Mouse (Mus musculus) kidney, embryonic 15.5 days (tissue): ENCODE results near the gene Aaed1. TPM values are rescaled to one million over a fixed set of nuclear protein-coding genes. Genes with fewer than 3 reads are reported as not detected.

Experiments used
- ATAC-seq: fragments of 200-750 bp; cut with Nextera tagmentation; replicated peaks from 2 replicates; pipeline ENCODE4 v1.8.0; 2017; ENCODE audit warnings: moderate TSS enrichment; ENCODE audit not compliant: low FRiP score
- H3K27ac ChIP-seq: fragments of 300-500 bp; sonication (generic); 2 replicates; pipeline ENCODE4 v1.5.1; 2015; ENCODE audit warnings: mild to moderate bottlenecking, inconsistent platforms
- H3K27me3 ChIP-seq: fragments of 300-500 bp; sonication (generic); 2 replicates; pipeline ENCODE4 v1.6.1; 2015; ENCODE audit warnings: inconsistent platforms
- H3K36me3 ChIP-seq: fragments of 300-500 bp; sonication (generic); 2 replicates; pipeline ENCODE4 v1.6.1; 2015; ENCODE audit warnings: inconsistent platforms
- H3K4me1 ChIP-seq: fragments of 300-500 bp; sonication (generic); 2 replicates; pipeline ENCODE4 v1.6.1; 2015; ENCODE audit warnings: inconsistent platforms
- H3K4me2 ChIP-seq: fragments of 300-500 bp; sonication (generic); 2 replicates; pipeline ENCODE4 v1.6.1; 2015; ENCODE audit warnings: moderate library complexity, mild to moderate bottlenecking, inconsistent platforms
- H3K4me3 ChIP-seq: fragments of 300-500 bp; sonication (generic); replicated peaks from 2 replicates; pipeline ENCODE4 v1.5.1; 2015; ENCODE audit warnings: mild to moderate bottlenecking, inconsistent platforms
- H3K9ac ChIP-seq: fragments of 300-500 bp; sonication (generic); 2 replicates; pipeline ENCODE4 v1.6.1; 2015; ENCODE audit warnings: mild to moderate bottlenecking, inconsistent platforms
- H3K9me3 ChIP-seq: fragments of 300-500 bp; sonication (generic); replicated peaks from 2 replicates; pipeline ENCODE4 v1.6.1; 2016; ENCODE audit warnings: inconsistent platforms
- WGBS: fragments of 180-500 bp; shearing (Covaris S2); methylation state at CpG from one replicate; pipeline ENCODE4 v1.1.7; 2015; ENCODE audit warnings: mixed read lengths; 5-methylcytosine and 5-hydroxymethylcytosine counted together
- polyA plus RNA-seq: library from polyadenylated mRNA; unstranded; fragments of >200 nt; fragmentation: Nextera tagmentation; extraction: Ambion mirVana; gene quantifications from 2 replicates; pipeline ENCODE4 v1.2.1, GENCODE M21; 2015

Aaed1 gene
- polyA plus RNA-seq, 1 experiment from 2014 or later, result 58.1 TPM

DNA sequence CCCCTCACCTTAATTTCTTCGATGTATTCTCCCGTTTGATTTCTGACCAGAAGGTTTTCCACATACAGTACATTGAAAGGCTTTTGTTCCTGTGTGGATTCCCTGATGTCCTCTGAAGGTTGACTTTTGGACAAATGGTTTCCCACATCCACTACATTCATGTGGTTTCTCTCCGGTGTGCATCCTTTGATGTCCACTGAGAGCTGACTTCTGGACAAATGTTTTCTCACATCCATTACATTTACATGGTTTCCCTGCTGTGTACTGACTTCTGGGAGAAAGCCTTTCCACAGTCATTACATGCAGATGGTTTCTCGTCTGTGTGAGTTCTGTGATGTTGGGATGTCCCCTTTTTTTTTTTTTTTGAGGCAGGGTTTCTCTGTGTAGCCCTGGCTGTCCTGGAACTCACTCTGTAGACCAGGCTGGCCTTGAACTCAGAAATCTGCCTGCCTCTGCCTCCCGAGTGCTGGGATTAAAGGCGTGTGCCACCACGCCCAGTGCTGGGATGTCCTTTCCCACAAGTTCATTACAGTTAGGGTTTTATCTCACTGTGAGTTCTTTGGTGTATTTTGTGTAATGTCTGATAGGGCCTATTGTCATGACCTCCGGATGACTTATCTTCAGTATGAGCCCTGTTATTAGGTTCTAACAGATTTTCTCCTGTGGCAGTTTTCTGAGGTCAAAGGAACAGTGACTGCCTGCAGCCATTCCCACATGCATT, 10.2 kb upstream of the Aaed1 start:
- Histone ChIP-seq H3K9ac (no peak overlapping the region), H3K36me3 (no peaks in the 10 kb centered on the region), H3K4me1 (no peaks in the 10 kb centered on the region), H3K4me3 (no peak overlapping the region), H3K9me3 (no peaks in the 10 kb centered on the region), H3K4me2 (no peak overlapping the region), H3K27ac (no peak overlapping the region), H3K27me3 (no peaks in the 10 kb centered on the region)
- 76% methylated on average over 8 of the region's 8 CpGs for WGBS
- ATAC-seq, result no peak

- Histone ChIP-seq H3K27ac (no peak overlapping the region), H3K4me3 (no peak overlapping the region), H3K4me2 (no peak overlapping the region), H3K4me1 (0 out of 2 replicates have a peak, but pooled peaks cover 2% of the 10 kb centered on the region), H3K36me3 (no peaks in the 10 kb centered on the region), H3K9ac (no peak overlapping the region), H3K27me3 (no peaks in the 10 kb centered on the region), H3K9me3 (no peaks in the 10 kb centered on the region)
- ATAC-seq, result no peak
- 78% methylated on average over 8 of the region's 8 CpGs for WGBS
Measured at GRCm38 (mm10) chr13:64320334-64320733, 7.8 kb upstream of the Aaed1 start.

GRCm38 (mm10) chr13:64319782-64320181, 7.3 kb upstream of the Aaed1 start:
- ATAC-seq, result no peak
- H3K4me1 ChIP-seq, result 0 out of 2 replicates have a peak, but pooled peaks cover 2% of the 10 kb centered on the region
- H3K9me3 ChIP-seq, result no peaks in the 10 kb centered on the region
- no peak overlapping the region for H3K4me2 ChIP-seq
- no peak overlapping the region for H3K9ac ChIP-seq
- H3K27ac ChIP-seq, result no peak overlapping the region
- H3K36me3 ChIP-seq, result no peaks in the 10 kb centered on the region
- no peaks in the 10 kb centered on the region for H3K27me3 ChIP-seq
- no peak overlapping the region for H3K4me3 ChIP-seq

DNA sequence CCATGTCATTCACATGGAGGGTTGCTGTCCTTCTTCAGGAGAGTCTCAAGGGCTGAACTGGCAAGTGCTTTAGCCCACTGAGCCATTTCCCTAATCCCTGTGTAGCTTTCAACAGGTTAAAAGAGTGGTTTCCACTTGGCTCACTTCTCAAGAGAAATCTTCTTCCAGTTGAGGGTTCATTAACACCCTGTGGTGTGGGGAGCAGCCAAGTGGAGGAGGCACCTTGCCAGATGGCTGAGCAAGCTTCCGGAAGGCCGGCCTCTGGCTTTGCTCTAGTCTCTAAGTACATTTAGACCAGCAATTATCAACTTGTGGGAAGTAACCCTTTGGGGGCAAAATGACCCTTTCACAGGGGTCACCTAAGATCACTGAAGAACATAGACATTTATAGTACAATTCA, 5.8 kb upstream of the Aaed1 start:
- Histone ChIP-seq H3K4me2 (no peak overlapping the region), H3K36me3 (no peaks in the 10 kb centered on the region), H3K27ac (no peak overlapping the region), H3K9ac (no peak overlapping the region), H3K27me3 (no peaks in the 10 kb centered on the region), H3K9me3 (no peaks in the 10 kb centered on the region), H3K4me3 (no peak overlapping the region), H3K4me1 (0 out of 2 replicates have a peak, but pooled peaks cover 2% of the 10 kb centered on the region)
- no peak for ATAC-seq
- WGBS, result 48% methylated on average over 2 of the region's 2 CpGs

- Histone ChIP-seq H3K27ac (no peak overlapping the region), H3K4me1 (peaks cover 18% of the 10 kb centered on the region), H3K9ac (no peak overlapping the region), H3K9me3 (no peaks in the 10 kb centered on the region), H3K4me2 (no peak overlapping the region), H3K27me3 (no peaks in the 10 kb centered on the region), H3K36me3 (no peaks in the 10 kb centered on the region), H3K4me3 (no peak overlapping the region)
- WGBS, result 2% methylated on average over 3 of the region's 3 CpGs
- no peak for ATAC-seq
Measured at GRCm38 (mm10) chr13:64315483-64316050, 3.1 kb upstream of the Aaed1 start.

GRCm38 (mm10) chr13:64314041-64314440, 1.5 kb upstream of the Aaed1 start:
- 69% methylated on average over 3 of the region's 3 CpGs for WGBS
- peaks cover 25% of the 10 kb centered on the region for H3K4me1 ChIP-seq
- H3K9me3 ChIP-seq, result no peaks in the 10 kb centered on the region

DNA sequence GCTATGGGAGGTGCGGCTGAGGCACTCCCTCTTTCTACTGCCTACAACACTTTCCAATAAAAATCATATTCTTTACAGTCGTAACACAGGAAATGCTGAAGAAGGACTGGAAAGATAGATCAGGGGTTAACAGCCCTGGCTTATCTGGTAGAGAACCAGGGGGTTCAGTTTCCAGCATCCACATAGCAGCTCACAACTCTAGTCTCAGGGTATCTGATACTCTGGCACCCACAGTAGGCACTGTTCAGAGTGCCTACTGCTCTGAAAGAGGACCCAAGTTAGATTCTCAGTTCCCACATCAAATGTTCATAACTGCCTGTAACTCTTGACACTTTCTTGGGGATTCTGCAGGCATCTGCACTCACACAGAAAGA, 393 bp upstream of the Aaed1 start:
- H3K4me1 ChIP-seq, result peaks cover 25% of the 10 kb centered on the region
- no peaks in the 10 kb centered on the region for H3K9me3 ChIP-seq
- 0% methylated on average over 2 of the region's 2 CpGs for WGBS
- no peaks in the 10 kb centered on the region for H3K27me3 ChIP-seq
- H3K4me3 ChIP-seq, result peak overlapping the region; percentile 79
- peaks cover 5% of the 10 kb centered on the region for H3K36me3 ChIP-seq
- peak; percentile 61 for ATAC-seq
- peak overlapping the region; percentile 65 for H3K4me2 ChIP-seq
- H3K27ac ChIP-seq, result peak overlapping the region; percentile 97
- 0 out of 2 replicates have a peak overlapping the region, but pooled peaks have one; percentile 23 for H3K9ac ChIP-seq

More at GRCm38 (mm10) chr13:64314041-64314440, 1.5 kb upstream of the Aaed1 start:
- H3K9ac ChIP-seq, result no peak overlapping the region
- H3K27me3 ChIP-seq, result no peaks in the 10 kb centered on the region
- no peak overlapping the region for H3K4me3 ChIP-seq
- no peaks in the 10 kb centered on the region for H3K36me3 ChIP-seq
- ATAC-seq, result no peak
- H3K4me2 ChIP-seq, result no peak overlapping the region
- H3K27ac ChIP-seq, result no peak overlapping the region

DNA sequence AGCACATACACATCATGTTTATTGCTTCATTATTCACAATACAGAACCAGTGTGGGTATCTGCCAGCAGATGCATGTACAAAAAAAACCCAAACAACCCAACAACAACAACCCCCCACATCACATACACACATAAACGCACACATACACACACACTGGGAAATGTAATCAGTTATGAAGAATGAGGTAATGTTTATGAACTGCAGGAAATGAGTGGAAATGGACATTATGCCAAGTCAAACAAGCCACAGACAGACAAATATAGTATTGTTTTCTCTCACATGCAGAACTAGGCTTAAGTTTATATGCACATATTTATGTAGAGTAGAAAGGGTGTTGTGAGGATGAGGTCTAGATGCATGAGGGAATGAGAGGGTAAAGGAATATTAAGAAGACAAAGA, 1.2 kb downstream of the Aaed1 start:
- peak overlapping the region; percentile 18; the same call in 1 of the 2 replicates for H3K27ac ChIP-seq
- ATAC-seq, result no peak
- H3K9me3 ChIP-seq, result no peaks in the 10 kb centered on the region
- no peaks in the 10 kb centered on the region for H3K27me3 ChIP-seq
- H3K4me1 ChIP-seq, result peaks cover 31% of the 10 kb centered on the region
- H3K36me3 ChIP-seq, result peaks cover 15% of the 10 kb centered on the region
- H3K4me3 ChIP-seq, result peak overlapping the region; percentile 79
- WGBS, result 43% methylated on average over 1 of the region's 1 CpGs
- H3K9ac ChIP-seq, result no peak overlapping the region
- H3K4me2 ChIP-seq, result peak overlapping the region; percentile 65

DNA sequence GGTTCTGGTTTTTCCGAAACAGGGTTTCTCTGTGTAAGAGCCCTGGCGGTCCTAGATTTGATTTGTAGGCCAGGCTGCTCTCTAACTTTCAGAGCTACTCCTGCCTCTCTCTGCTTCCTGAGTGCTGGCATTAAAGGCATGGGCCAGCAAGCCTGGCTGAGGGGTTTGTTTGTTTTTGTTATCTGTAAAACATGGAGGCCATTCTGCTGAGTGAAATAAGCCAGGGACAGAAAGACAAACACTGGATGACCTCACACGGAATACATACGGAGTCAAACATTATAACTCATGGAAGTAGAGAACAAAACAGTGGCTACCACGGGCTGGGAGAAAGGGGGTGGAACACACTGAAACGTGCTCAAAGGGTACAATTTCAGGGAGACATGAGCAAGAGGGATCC, 1.9 kb downstream of the Aaed1 start:
- Histone ChIP-seq H3K9ac (no peak overlapping the region), H3K4me1 (peaks cover 29% of the 10 kb centered on the region), H3K9me3 (no peaks in the 10 kb centered on the region), H3K27me3 (no peaks in the 10 kb centered on the region), H3K4me3 (no peak overlapping the region), H3K36me3 (peaks cover 15% of the 10 kb centered on the region), H3K27ac (no peak overlapping the region), H3K4me2 (0 out of 2 replicates have a peak overlapping the region, but pooled peaks have one; percentile 65)
- ATAC-seq, result no peak
- WGBS, result 59% methylated on average over 6 of the region's 6 CpGs

DNA sequence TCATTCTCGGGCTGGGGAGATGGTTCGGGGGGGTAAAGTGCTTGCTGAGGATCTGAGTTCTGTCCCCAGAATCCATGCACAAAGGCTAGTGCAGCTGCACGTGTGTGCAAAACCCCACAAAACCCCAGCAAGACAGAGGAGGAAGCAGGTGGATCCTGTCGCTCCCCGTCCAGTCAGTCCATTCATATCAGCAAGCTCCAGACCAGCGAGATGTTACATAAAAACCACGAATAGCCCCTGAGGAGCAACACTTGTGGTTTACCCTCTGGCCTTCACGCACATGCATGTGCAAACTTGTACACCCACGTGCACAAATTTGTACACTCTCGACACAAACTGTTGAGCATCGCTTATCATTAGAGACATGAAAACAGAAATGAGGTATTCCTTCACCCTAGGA, 2.7 kb downstream of the Aaed1 start:
- H3K9ac ChIP-seq, result no peak overlapping the region
- 0 out of 2 replicates have a peak overlapping the region, but pooled peaks have one; percentile 1 for H3K27ac ChIP-seq
- no peak for ATAC-seq
- H3K27me3 ChIP-seq, result no peaks in the 10 kb centered on the region
- no peak overlapping the region for H3K4me2 ChIP-seq
- WGBS, result 75% methylated on average over 11 of the region's 11 CpGs
- H3K4me1 ChIP-seq, result peaks cover 28% of the 10 kb centered on the region
- H3K4me3 ChIP-seq, result no peak overlapping the region
- H3K9me3 ChIP-seq, result no peaks in the 10 kb centered on the region
- peaks cover 21% of the 10 kb centered on the region for H3K36me3 ChIP-seq

DNA sequence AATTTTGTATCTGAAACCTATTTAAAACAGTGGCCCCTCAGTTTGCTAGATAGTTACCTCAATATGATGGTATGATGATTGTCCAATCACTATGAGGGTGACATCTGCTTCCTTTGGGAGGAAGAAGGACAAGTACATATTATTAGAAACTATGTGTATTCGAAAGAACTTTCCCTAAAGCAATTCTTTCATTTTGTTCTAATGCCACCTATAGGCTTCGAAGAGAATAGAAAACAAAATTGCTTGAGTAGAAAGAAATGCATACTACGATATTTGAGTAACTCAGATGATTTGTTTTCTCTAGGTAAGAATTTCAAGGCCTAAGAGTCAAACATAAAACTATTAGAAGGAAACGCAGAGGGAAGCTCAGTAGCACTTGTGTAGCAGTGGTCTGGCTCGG, 3.5 kb downstream of the Aaed1 start:
- H3K4me1 ChIP-seq, result peaks cover 28% of the 10 kb centered on the region
- ATAC-seq, result no peak
- no peak overlapping the region for H3K27ac ChIP-seq
- H3K36me3 ChIP-seq, result peaks cover 28% of the 10 kb centered on the region
- 51% methylated on average over 5 of the region's 5 CpGs for WGBS
- no peaks in the 10 kb centered on the region for H3K9me3 ChIP-seq
- no peak overlapping the region for H3K4me3 ChIP-seq
- H3K4me2 ChIP-seq, result no peak overlapping the region
- H3K27me3 ChIP-seq, result no peaks in the 10 kb centered on the region
- H3K9ac ChIP-seq, result no peak overlapping the region

GRCm38 (mm10) chr13:64307508-64307907, 5.0 kb downstream of the Aaed1 start:
- no peak overlapping the region for H3K9ac ChIP-seq
- H3K27ac ChIP-seq, result no peak overlapping the region
- no peak overlapping the region for H3K4me2 ChIP-seq
- H3K9me3 ChIP-seq, result no peaks in the 10 kb centered on the region
- ATAC-seq, result peak; percentile 41
- no peak overlapping the region for H3K4me3 ChIP-seq
- 59% methylated on average over 5 of the region's 5 CpGs for WGBS
- H3K4me1 ChIP-seq, result peaks cover 24% of the 10 kb centered on the region
- H3K36me3 ChIP-seq, result peaks cover 38% of the 10 kb centered on the region
- H3K27me3 ChIP-seq, result no peaks in the 10 kb centered on the region
